Mouse (Mus musculus) intestine, embryonic 16.5 days (tissue): Measurements from ENCODE around the gene Csrp1. TPM values are rescaled to one million over a fixed set of nuclear protein-coding genes. Genes with fewer than 3 reads are reported as not detected.

Experiments used
- ATAC-seq: fragments of 200-750 bp; cut with Nextera tagmentation; 2 replicates; pipeline ENCODE4 v1.8.0; 2017; ENCODE audit warnings: moderate TSS enrichment, moderate library complexity
- H3K27ac ChIP-seq: fragments of 300-500 bp; sonication (generic); 2 replicates; pipeline ENCODE4 v1.5.1; 2014; ENCODE audit warnings: mild to moderate bottlenecking, low read length
- H3K27me3 ChIP-seq: fragments of 300-500 bp; sonication (generic); replicated peaks from 2 replicates; pipeline ENCODE4 v1.6.1; 2014; ENCODE audit warnings: low read length, control low read depth, mixed read lengths; ENCODE audit not compliant: control insufficient read depth, insufficient read depth
- H3K36me3 ChIP-seq: fragments of 300-500 bp; sonication (generic); 2 replicates; pipeline ENCODE4 v1.6.1; 2014; ENCODE audit warnings: low read length, control low read depth; ENCODE audit not compliant: control insufficient read depth, insufficient read depth
- H3K4me1 ChIP-seq: fragments of 300-500 bp; sonication (generic); 2 replicates; pipeline ENCODE4 v1.6.1; 2014; ENCODE audit warnings: low read length, control low read depth, mixed read lengths; ENCODE audit not compliant: control insufficient read depth, insufficient read depth
- H3K4me2 ChIP-seq: fragments of 300-500 bp; sonication (generic); 2 replicates; pipeline ENCODE4 v1.6.1; 2014; ENCODE audit warnings: low read depth, low read length, control low read depth
- H3K4me3 ChIP-seq: fragments of 300-500 bp; sonication (generic); 2 replicates; pipeline ENCODE4 v1.5.1; 2014; ENCODE audit warnings: mild to moderate bottlenecking, low read length
- H3K9ac ChIP-seq: fragments of 300-500 bp; sonication (generic); 2 replicates; pipeline ENCODE4 v1.6.1; 2014; ENCODE audit warnings: low read depth, low read length
- H3K9me3 ChIP-seq: fragments of 300-500 bp; sonication (generic); 2 replicates; pipeline ENCODE4 v1.6.1; 2016; ENCODE audit warnings: low read length, control low read depth; ENCODE audit not compliant: control insufficient read depth
- WGBS: fragments of 180-500 bp; shearing (Covaris S2); extraction: QIAGEN DNeasy Blood & Tissue Kit; methylation state at CpG from one replicate; pipeline ENCODE4 v1.1.7; 2014; 5-methylcytosine and 5-hydroxymethylcytosine counted together
- polyA plus RNA-seq: library from polyadenylated mRNA; unstranded; fragments of >200 nt; fragmentation: Nextera tagmentation; extraction: Ambion mirVana; gene quantifications from 2 replicates; pipeline ENCODE4 v1.2.1, GENCODE M21; 2015

The Csrp1 gene
- polyA plus RNA-seq, 1 experiment from 2014 or later: 215 TPM

DNA sequence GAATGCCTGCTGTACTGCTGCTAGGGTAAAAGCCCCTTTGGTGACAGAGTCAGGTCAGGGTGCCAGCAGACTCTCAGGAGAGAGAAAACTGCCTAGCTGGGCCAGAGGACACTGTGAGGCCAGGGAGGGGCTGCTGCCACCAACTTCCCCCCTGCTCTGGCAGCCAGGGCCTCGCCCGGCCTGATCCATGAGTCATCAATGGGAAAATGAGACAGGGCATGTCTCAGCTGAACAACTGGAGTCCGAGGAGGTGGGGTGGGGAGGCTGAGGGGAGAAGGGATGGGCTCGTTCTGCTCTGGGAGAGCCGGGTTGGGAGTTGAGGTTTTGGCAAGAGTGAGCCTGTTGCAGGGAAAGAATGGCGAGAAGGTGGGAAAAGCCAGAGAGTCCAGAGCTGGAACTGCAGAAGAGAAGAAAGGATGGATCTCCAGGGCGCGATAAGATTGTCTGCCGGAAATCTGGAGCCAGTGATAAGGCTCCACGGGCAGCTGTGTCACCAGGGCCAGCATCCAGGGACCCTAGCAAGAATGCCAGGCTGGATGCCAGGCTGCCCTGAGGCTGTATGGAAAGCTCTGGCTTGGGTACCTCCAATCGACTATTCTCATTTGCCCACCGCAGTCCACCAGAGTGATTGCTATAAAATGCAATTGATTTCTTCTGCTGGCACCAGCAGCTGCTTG lies 51.2 kb downstream of the Csrp1 start:
- WGBS: 48% methylated on average over 12 of the region's 12 CpGs
- H3K9ac ChIP-seq: no peak overlapping the region
- peak; percentile 43 for ATAC-seq
- peaks cover 8% of the 10 kb centered on the region for H3K36me3 ChIP-seq
- H3K9me3 ChIP-seq: no peaks in the 10 kb centered on the region
- H3K27ac ChIP-seq: no peak overlapping the region
- no peak overlapping the region for H3K4me3 ChIP-seq
- no peak overlapping the region for H3K4me2 ChIP-seq
- peaks cover 30% of the 10 kb centered on the region for H3K4me1 ChIP-seq
- H3K27me3 ChIP-seq: no peaks in the 10 kb centered on the region

DNA sequence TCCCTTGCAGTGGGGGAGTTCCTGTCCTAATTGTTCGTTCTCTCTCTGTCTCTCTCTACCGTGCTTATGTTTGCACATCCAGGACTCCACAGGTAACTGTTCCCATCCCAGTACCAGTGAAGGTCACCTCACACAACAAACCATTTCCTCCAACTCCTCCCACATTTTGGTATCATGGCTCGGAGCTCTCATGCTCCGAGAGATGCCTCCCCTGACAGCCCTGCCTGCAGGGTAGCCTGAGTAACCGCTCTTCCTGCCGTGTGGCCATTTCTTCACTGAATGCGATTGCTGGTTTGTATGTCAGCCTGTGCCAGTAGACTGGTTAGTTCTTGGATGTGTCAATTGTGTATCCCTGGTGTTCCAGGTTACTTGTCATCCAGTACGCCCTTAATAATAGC lies 51.7 kb downstream of the Csrp1 start:
- Histone ChIP-seq H3K27ac (no peak overlapping the region), H3K9me3 (no peaks in the 10 kb centered on the region), H3K36me3 (peaks cover 8% of the 10 kb centered on the region), H3K4me2 (no peak overlapping the region), H3K4me3 (no peak overlapping the region), H3K9ac (no peak overlapping the region), H3K4me1 (peaks cover 29% of the 10 kb centered on the region), H3K27me3 (no peaks in the 10 kb centered on the region)
- WGBS: 70% methylated on average over 8 of the region's 8 CpGs
- ATAC-seq: no peak

- Histone ChIP-seq H3K9me3 (no peaks in the 10 kb centered on the region), H3K9ac (no peak overlapping the region), H3K4me2 (no peak overlapping the region), H3K4me3 (no peak overlapping the region), H3K27me3 (no peaks in the 10 kb centered on the region), H3K4me1 (peaks cover 7% of the 10 kb centered on the region), H3K27ac (no peak overlapping the region), H3K36me3 (no peaks in the 10 kb centered on the region)
- ATAC-seq: no peak
Measured at GRCm38 (mm10) chr1:135776596-135776995, 56.7 kb downstream of the Csrp1 start.

GRCm38 (mm10) chr1:135777046-135777445 lies 57.2 kb downstream of the Csrp1 start:
- Histone ChIP-seq H3K9ac (no peak overlapping the region), H3K4me2 (no peak overlapping the region), H3K9me3 (no peaks in the 10 kb centered on the region), H3K36me3 (no peaks in the 10 kb centered on the region), H3K4me1 (peaks cover 6% of the 10 kb centered on the region), H3K27ac (no peak overlapping the region), H3K27me3 (no peaks in the 10 kb centered on the region), H3K4me3 (no peak overlapping the region)
- WGBS: 83% methylated on average over 1 of the region's 1 CpGs
- ATAC-seq: no peak

- 23% methylated on average over 22 of the region's 22 CpGs for WGBS
- Histone ChIP-seq H3K9ac (peak within 1 kb of the TSS; percentile 28; the same call in 1 of the 2 replicates), H3K27me3 (no peaks in the 10 kb centered on the region), H3K9me3 (no peaks in the 10 kb centered on the region), H3K27ac (peak within 1 kb of the TSS; percentile 50; the same call in 1 of the 2 replicates), H3K4me2 (0 out of 2 replicates have a peak within 1 kb of the TSS, but pooled peaks have one; percentile 16), H3K4me3 (no peak within 1 kb of the TSS), H3K36me3 (no peaks in the 10 kb centered on the region), H3K4me1 (peaks cover 6% of the 10 kb centered on the region)
- ATAC-seq: peak; percentile 49
Measured at GRCm38 (mm10) chr1:135778780-135779535, 59.1 kb downstream of the Csrp1 start, which contains the start of gene Tnni1. Tnni1 (plus strand) TSS chr1:135779434.

DNA sequence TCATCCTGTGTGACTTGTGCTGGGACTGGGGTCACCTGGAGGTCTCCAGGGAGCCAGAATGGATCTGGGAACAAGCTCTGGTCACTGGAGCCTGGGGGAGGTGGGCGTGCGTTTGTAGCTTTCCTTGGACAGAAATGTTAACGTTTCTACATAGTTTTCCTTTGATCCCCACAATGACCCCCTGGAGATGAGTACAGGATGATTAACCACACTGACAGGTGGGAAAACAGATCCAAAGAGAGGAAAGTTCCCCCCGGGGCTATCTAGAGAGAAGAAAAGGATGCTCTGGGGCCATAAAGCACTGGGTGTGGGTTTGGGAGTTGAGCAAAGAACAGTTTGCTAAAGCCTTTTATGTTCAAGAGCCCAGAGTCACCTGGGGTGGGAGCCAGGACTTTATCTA lies 60.8 kb downstream of the Csrp1 start:
- no peak overlapping the region for H3K9ac ChIP-seq
- H3K27me3 ChIP-seq: no peaks in the 10 kb centered on the region
- WGBS: 41% methylated on average over 4 of the region's 4 CpGs
- no peak for ATAC-seq
- no peak overlapping the region for H3K27ac ChIP-seq
- H3K4me2 ChIP-seq: no peak overlapping the region
- peaks cover 6% of the 10 kb centered on the region for H3K4me1 ChIP-seq
- no peaks in the 10 kb centered on the region for H3K36me3 ChIP-seq
- no peak overlapping the region for H3K4me3 ChIP-seq
- no peaks in the 10 kb centered on the region for H3K9me3 ChIP-seq

GRCm38 (mm10) chr1:135781220-135781619 lies 61.4 kb downstream of the Csrp1 start:
- Histone ChIP-seq H3K4me2 (no peak overlapping the region), H3K4me3 (no peak overlapping the region), H3K36me3 (no peaks in the 10 kb centered on the region), H3K9me3 (no peaks in the 10 kb centered on the region), H3K9ac (no peak overlapping the region), H3K27me3 (no peaks in the 10 kb centered on the region), H3K27ac (no peak overlapping the region), H3K4me1 (peaks cover 6% of the 10 kb centered on the region)
- WGBS: 17% methylated on average over 13 of the region's 13 CpGs
- peak; percentile 56 for ATAC-seq

- peaks cover 6% of the 10 kb centered on the region for H3K4me1 ChIP-seq
- 50% methylated on average over 10 of the region's 10 CpGs for WGBS
Measured at GRCm38 (mm10) chr1:135782816-135783215, 63.0 kb downstream of the Csrp1 start.

DNA sequence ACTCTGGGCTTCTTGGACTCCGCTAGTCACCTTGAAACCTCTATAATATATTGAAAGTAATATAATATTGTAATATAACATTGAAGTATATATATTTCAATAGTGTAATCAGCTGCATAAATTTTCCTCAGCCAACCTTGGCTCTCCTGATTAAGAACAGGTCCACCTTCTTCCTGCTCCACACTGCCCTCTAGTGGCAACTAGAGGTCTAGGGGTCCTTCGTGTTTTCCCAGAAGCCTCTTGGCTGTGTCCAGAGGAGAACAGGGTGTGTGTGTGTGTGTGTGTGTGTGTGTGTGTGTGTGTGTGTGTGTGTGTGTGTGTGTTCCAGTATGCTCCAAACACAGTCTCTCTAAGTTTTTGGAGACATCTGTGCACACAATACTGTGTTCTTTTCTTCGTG lies 67.9 kb downstream of the Csrp1 start:
- H3K27ac ChIP-seq: no peak overlapping the region
- peaks cover 12% of the 10 kb centered on the region; the same call in 1 of the 2 replicates for H3K4me1 ChIP-seq

More at GRCm38 (mm10) chr1:135782816-135783215, 63.0 kb downstream of the Csrp1 start:
- H3K27me3 ChIP-seq: no peaks in the 10 kb centered on the region
- ATAC-seq: no peak
- no peak overlapping the region for H3K4me2 ChIP-seq
- no peak overlapping the region for H3K27ac ChIP-seq
- H3K9me3 ChIP-seq: no peaks in the 10 kb centered on the region
- H3K9ac ChIP-seq: no peak overlapping the region
- H3K4me3 ChIP-seq: no peak overlapping the region
- H3K36me3 ChIP-seq: no peaks in the 10 kb centered on the region

More for the DNA sequence above, 67.9 kb downstream of the Csrp1 start:
- peak; percentile 31; the same call in 1 of the 2 replicates for ATAC-seq
- Histone ChIP-seq H3K9me3 (no peaks in the 10 kb centered on the region), H3K4me2 (no peak overlapping the region), H3K36me3 (no peaks in the 10 kb centered on the region), H3K4me3 (no peak overlapping the region), H3K9ac (no peak overlapping the region), H3K27me3 (no peaks in the 10 kb centered on the region)
- 46% methylated on average over 3 of the region's 3 CpGs for WGBS
